ENCODE assay signal across 22 mouse cellular contexts in the genomic region with DNA sequence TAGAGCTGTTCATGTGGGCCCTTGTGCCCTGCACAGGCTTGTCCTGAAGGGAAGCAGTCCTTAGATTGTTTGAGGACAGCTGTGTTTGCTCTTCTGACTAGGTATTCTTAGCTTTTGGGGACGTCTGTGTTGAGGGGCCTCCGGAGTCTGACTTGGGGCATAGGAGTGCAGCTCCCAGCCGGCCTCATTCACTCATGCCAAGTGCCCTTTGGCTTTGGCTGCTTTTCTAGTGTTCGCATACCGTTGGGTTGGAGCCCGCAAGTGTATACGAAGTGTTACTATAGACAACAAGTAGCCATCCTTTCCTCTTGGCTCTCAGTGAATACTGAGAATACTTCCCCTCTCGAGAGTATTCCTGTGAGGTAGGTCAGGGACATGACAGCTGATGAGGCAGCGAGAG. TPM values are rescaled to one million over a fixed set of nuclear protein-coding genes. Genes with fewer than 3 reads are reported as not detected.
DNase-seq lines count a peak whose midpoint lies in the region; ATAC-seq lines count a peak whose summit lies in the region.
"Had no signal": no experiment of that assay in that cellular context is flagged by ENCODE, and none has a peak within 500 bp of the region (broad histone marks: within the 10 kb centered on the region; RNA-seq: fewer than 3 reads in every experiment).

No protein-coding gene starts in this region.

- 0 out of 2 replicates have a peak, but pooled peaks cover 4% of the 10 kb centered on the region for H3K4me1 ChIP-seq in heart, embryonic 10.5 days
- H3K4me1 ChIP-seq in kidney, embryonic 14.5 days (ENCODE audit: control insufficient read depth, insufficient read depth, low read length), result no peaks in the 10 kb centered on the region
- H3K4me1 ChIP-seq in midbrain, embryonic 15.5 days, result no peaks in the 10 kb centered on the region
- H3K4me1 ChIP-seq in midbrain, embryonic 16.5 days (ENCODE audit: control insufficient read depth, insufficient read depth, low read length), result no peaks in the 10 kb centered on the region; the same call in 1 of the 2 replicates
- H3K4me1 ChIP-seq: embryonic facial prominence, embryonic 10.5 days; forebrain, embryonic 13.5 days; heart, embryonic 13.5 days had no signal

- H3K27ac ChIP-seq in heart, embryonic 10.5 days, result no peak overlapping the region
- no peak overlapping the region for H3K27ac ChIP-seq in kidney, embryonic 14.5 days (ENCODE audit: low read depth, low read length)
- 0 out of 2 replicates have a peak overlapping the region, but pooled peaks have one; percentile 5 for H3K27ac ChIP-seq in midbrain, embryonic 15.5 days
- H3K27ac ChIP-seq in midbrain, embryonic 16.5 days (ENCODE audit: low read length), result no peak overlapping the region
- H3K27ac ChIP-seq: embryonic facial prominence, embryonic 10.5 days; forebrain, embryonic 13.5 days; heart, embryonic 13.5 days had no signal

- peaks cover 99% of the 10 kb centered on the region for H3K36me3 ChIP-seq in heart, embryonic 10.5 days
- H3K36me3 ChIP-seq in kidney, embryonic 14.5 days (ENCODE audit: control insufficient read depth, insufficient read depth, low read length), result peaks cover 96% of the 10 kb centered on the region
- peaks cover 55% of the 10 kb centered on the region for H3K36me3 ChIP-seq in midbrain, embryonic 15.5 days (replicated peaks)
- peaks cover 48% of the 10 kb centered on the region for H3K36me3 ChIP-seq in midbrain, embryonic 16.5 days (ENCODE audit: control insufficient read depth, insufficient read depth, low read length)

- H3K9me3 ChIP-seq in heart, embryonic 10.5 days, result no peaks in the 10 kb centered on the region
- no peaks in the 10 kb centered on the region for H3K9me3 ChIP-seq in kidney, embryonic 14.5 days (ENCODE audit: control insufficient read depth, low read length)
- no peaks in the 10 kb centered on the region for H3K9me3 ChIP-seq in midbrain, embryonic 15.5 days
- no peaks in the 10 kb centered on the region for H3K9me3 ChIP-seq in midbrain, embryonic 16.5 days (replicated peaks; ENCODE audit: control insufficient read depth, low read length, poor library complexity, severe bottlenecking)
- H3K9me3 ChIP-seq: embryonic facial prominence, embryonic 10.5 days; forebrain, embryonic 13.5 days; G1E; heart, embryonic 13.5 days had no signal

- H3K9ac ChIP-seq in kidney, embryonic 14.5 days (ENCODE audit: low read depth, low read length), result no peak overlapping the region
- no peak overlapping the region for H3K9ac ChIP-seq in midbrain, embryonic 15.5 days
- H3K9ac ChIP-seq in midbrain, embryonic 16.5 days (ENCODE audit: low read depth, low read length), result no peak overlapping the region
- H3K9ac ChIP-seq: forebrain, embryonic 13.5 days; forebrain, postnatal 0 days; heart, embryonic 13.5 days had no signal

- WGBS in heart, embryonic 10.5 days, result 93% methylated on average over 9 of the region's 9 CpGs
- 85% methylated on average over 9 of the region's 9 CpGs for WGBS in kidney, embryonic 14.5 days
- 84% methylated on average over 9 of the region's 9 CpGs for WGBS in midbrain, embryonic 15.5 days
- WGBS in midbrain, embryonic 16.5 days, result 85% methylated on average over 9 of the region's 9 CpGs

- no peaks in the 10 kb centered on the region for H3K27me3 ChIP-seq in heart, embryonic 10.5 days (ENCODE audit: insufficient read depth, poor library complexity, severe bottlenecking)
- H3K27me3 ChIP-seq in kidney, embryonic 14.5 days (ENCODE audit: control insufficient read depth, insufficient read depth, low read length), result no peaks in the 10 kb centered on the region
- H3K27me3 ChIP-seq in midbrain, embryonic 15.5 days (replicated peaks), result no peaks in the 10 kb centered on the region
- H3K27me3 ChIP-seq in midbrain, embryonic 16.5 days (ENCODE audit: control insufficient read depth, insufficient read depth, low read depth, low read length), result no peaks in the 10 kb centered on the region
- H3K27me3 ChIP-seq: forebrain, embryonic 13.5 days; heart, embryonic 13.5 days had no signal

- ATAC-seq in kidney, embryonic 14.5 days (ENCODE audit: low FRiP score, low TSS enrichment), result no peak
- no peak for ATAC-seq in midbrain, embryonic 15.5 days (replicated peaks)
- no peak for ATAC-seq in midbrain, embryonic 16.5 days
- ATAC-seq: CD4-positive, CD25-positive, alpha-beta regulatory T cell, adult 4 months; forebrain, embryonic 13.5 days; forebrain, postnatal 0 days had no signal

- peak; percentile 73 for DNase-seq in heart, adult 11 months
- DNase-seq in heart, embryonic 10.5 days (ENCODE audit: low spot score), result no peak
- DNase-seq in kidney, adult 11 months, result peak; percentile 36
- no peak for DNase-seq in kidney, postnatal 10 days
- DNase-seq in kidney, postnatal 14 days, result peak; percentile 41
- DNase-seq: adrenal gland, adult 8-10 months; adrenal gland, postnatal 36 days; B cell, adult 2 months; cerebellum, adult 2 months; cerebellum, postnatal 10 days; forebrain, postnatal 0 days; gastrocnemius, postnatal 14 days; heart, postnatal 36 days had no signal

- H3K4me3 ChIP-seq in heart, embryonic 10.5 days, result no peak overlapping the region
- H3K4me3 ChIP-seq in kidney, embryonic 14.5 days (ENCODE audit: low read length), result no peak overlapping the region
- no peak overlapping the region for H3K4me3 ChIP-seq in midbrain, embryonic 15.5 days
- H3K4me3 ChIP-seq in midbrain, embryonic 16.5 days (ENCODE audit: low read depth, low read length), result no peak overlapping the region
- H3K4me3 ChIP-seq: embryonic facial prominence, embryonic 10.5 days; forebrain, embryonic 13.5 days; heart, embryonic 13.5 days had no signal

- no peak overlapping the region for H3K4me2 ChIP-seq in kidney, embryonic 14.5 days (replicated peaks; ENCODE audit: low read depth, low read length)
- no peak overlapping the region for H3K4me2 ChIP-seq in midbrain, embryonic 15.5 days
- no peak overlapping the region for H3K4me2 ChIP-seq in midbrain, embryonic 16.5 days (ENCODE audit: low read length)
- H3K4me2 ChIP-seq: forebrain, embryonic 13.5 days; heart, embryonic 13.5 days had no signal

RNA-seq across cellular contexts. Expression of gene Polr3e, which starts 20.7 kb away (rescaled TPM):
- polyA plus RNA-seq in heart, embryonic 10.5 days (2016; fragmentation: Nextera tagmentation; extraction: Ambion mirVana), result 32.3 and 36.9 TPM in 2 replicates
- 25.6 and 31.2 TPM in 2 replicates for polyA plus RNA-seq in kidney, embryonic 14.5 days (2014; fragmentation: Nextera tagmentation; extraction: Ambion mirVana)
- 25.5 and 28.1 TPM in 2 replicates for polyA plus RNA-seq in midbrain, embryonic 15.5 days (2015; fragmentation: Nextera tagmentation; extraction: Ambion mirVana)
- 27.0 and 27.7 TPM in 2 replicates for polyA plus RNA-seq in midbrain, embryonic 16.5 days (2015; fragmentation: Nextera tagmentation; extraction: Ambion mirVana)

RNA-seq across cellular contexts. Expression of gene Cdr2, which starts 43.9 kb away (rescaled TPM):
- polyA plus RNA-seq in heart, embryonic 10.5 days (2016; fragmentation: Nextera tagmentation; extraction: Ambion mirVana), result 10.3 and 14.4 TPM in 2 replicates
- 10.1 and 13.1 TPM in 2 replicates for polyA plus RNA-seq in kidney, embryonic 14.5 days (2014; fragmentation: Nextera tagmentation; extraction: Ambion mirVana)
- 14.7 and 15.0 TPM in 2 replicates for polyA plus RNA-seq in midbrain, embryonic 15.5 days (2015; fragmentation: Nextera tagmentation; extraction: Ambion mirVana)
- 12.6 and 14.6 TPM in 2 replicates for polyA plus RNA-seq in midbrain, embryonic 16.5 days (2015; fragmentation: Nextera tagmentation; extraction: Ambion mirVana)

RNA-seq across cellular contexts. Expression of gene Mfsd13b, which starts 44.1 kb away (rescaled TPM):
- polyA plus RNA-seq in heart, embryonic 10.5 days (2016; fragmentation: Nextera tagmentation; extraction: Ambion mirVana), result 0.11 TPM in 1 of 2 replicates, not detected in the other
- polyA plus RNA-seq in kidney, embryonic 14.5 days (2014; fragmentation: Nextera tagmentation; extraction: Ambion mirVana), result not detected in 2 replicates
- 0.18 and 0.49 TPM in 2 replicates for polyA plus RNA-seq in midbrain, embryonic 15.5 days (2015; fragmentation: Nextera tagmentation; extraction: Ambion mirVana)
- polyA plus RNA-seq in midbrain, embryonic 16.5 days (2015; fragmentation: Nextera tagmentation; extraction: Ambion mirVana), result 0.11 and 0.63 TPM in 2 replicates
- polyA plus RNA-seq: CD4-positive, CD25-positive, alpha-beta regulatory T cell, adult 4 months; embryonic facial prominence, embryonic 14.5 days; G1E had no signal

Comparison
In these comparisons a context has a peak if more than half of its experiments do, and no peak if none do; other contexts are left out.
1. DNase-seq: peak in heart, adult 11 months (single experiment), kidney, adult 11 months (single experiment) and kidney, postnatal 14 days (single experiment); none in heart, embryonic 10.5 days (single experiment) and kidney, postnatal 10 days (single experiment).